Mouse (Mus musculus): ENCODE results near the gene Crb3. TPM values are rescaled to one million over a fixed set of nuclear protein-coding genes. Genes with fewer than 3 reads are reported as not detected.

Gene Crb3
- polyA plus RNA-seq, 1 experiment from 2014 or later = 0.27 TPM

GRCm38 (mm10) chr17:57107064-57107463 is 48.2 kb downstream of the Crb3 start:
- Histone ChIP-seq H3K4me1 (replicated peaks) (peaks cover 16% of the 10 kb centered on the region), H3K27me3 (replicated peaks) (no peaks in the 10 kb centered on the region), H3K9me3 (replicated peaks) (no peaks in the 10 kb centered on the region), H3K4me3 (no peak overlapping the region), H3K9ac (no peak overlapping the region), H3K4me2 (no peak overlapping the region), H3K36me3 (no peaks in the 10 kb centered on the region), H3K27ac (ENCODE audit: poor library complexity, severe bottlenecking) (no peak overlapping the region)
- 79% methylated on average over 5 of the region's 5 CpGs for WGBS
- ATAC-seq (ENCODE audit: insufficient number of reproducible peaks, low FRiP score) = no peak

- Histone ChIP-seq H3K4me2 (no peak overlapping the region), H3K4me1 (replicated peaks) (peaks cover 16% of the 10 kb centered on the region), H3K9me3 (replicated peaks) (no peaks in the 10 kb centered on the region), H3K9ac (no peak overlapping the region), H3K36me3 (no peaks in the 10 kb centered on the region), H3K27me3 (replicated peaks) (no peaks in the 10 kb centered on the region), H3K4me3 (no peak overlapping the region), H3K27ac (ENCODE audit: poor library complexity, severe bottlenecking) (no peak overlapping the region)
- ATAC-seq (ENCODE audit: insufficient number of reproducible peaks, low FRiP score) = no peak
- 67% methylated on average over 7 of the region's 7 CpGs for WGBS
Measured at GRCm38 (mm10) chr17:57108040-57108665, 49.2 kb downstream of the Crb3 start.

GRCm38 (mm10) chr17:57108666-57109171 is 49.8 kb downstream of the Crb3 start:
- no peak overlapping the region for H3K9ac ChIP-seq
- no peak overlapping the region for H3K27ac ChIP-seq (ENCODE audit: poor library complexity, severe bottlenecking)
- H3K4me1 ChIP-seq (replicated peaks) = peaks cover 16% of the 10 kb centered on the region
- 31% methylated on average over 5 of the region's 5 CpGs for WGBS
- H3K9me3 ChIP-seq (replicated peaks) = no peaks in the 10 kb centered on the region
- no peak for ATAC-seq (ENCODE audit: insufficient number of reproducible peaks, low FRiP score)
- H3K36me3 ChIP-seq = no peaks in the 10 kb centered on the region
- H3K4me3 ChIP-seq = no peak overlapping the region
- H3K4me2 ChIP-seq = no peak overlapping the region
- H3K27me3 ChIP-seq (replicated peaks) = no peaks in the 10 kb centered on the region

GRCm38 (mm10) chr17:57110005-57110404 is 51.1 kb downstream of the Crb3 start:
- Histone ChIP-seq H3K36me3 (no peaks in the 10 kb centered on the region), H3K4me1 (replicated peaks) (peaks cover 9% of the 10 kb centered on the region; the same call in 1 of the 2 replicates), H3K4me3 (no peak overlapping the region), H3K4me2 (no peak overlapping the region), H3K9ac (no peak overlapping the region), H3K27me3 (replicated peaks) (no peaks in the 10 kb centered on the region; the same call in 1 of the 2 replicates), H3K9me3 (replicated peaks) (no peaks in the 10 kb centered on the region), H3K27ac (ENCODE audit: poor library complexity, severe bottlenecking) (no peak overlapping the region)
- WGBS = 76% methylated on average over 1 of the region's 1 CpGs
- ATAC-seq (ENCODE audit: insufficient number of reproducible peaks, low FRiP score) = no peak

- no peaks in the 10 kb centered on the region; the same call in 1 of the 2 replicates for H3K27me3 ChIP-seq (replicated peaks)
- no peak overlapping the region for H3K27ac ChIP-seq (ENCODE audit: poor library complexity, severe bottlenecking)
- no peaks in the 10 kb centered on the region for H3K36me3 ChIP-seq
- 80% methylated on average over 10 of the region's 10 CpGs for WGBS
- H3K4me1 ChIP-seq (replicated peaks) = peaks cover 8% of the 10 kb centered on the region; the same call in 1 of the 2 replicates
- ATAC-seq (ENCODE audit: insufficient number of reproducible peaks, low FRiP score) = no peak
- no peak overlapping the region for H3K9ac ChIP-seq
- no peak overlapping the region for H3K4me2 ChIP-seq
- H3K4me3 ChIP-seq = no peak overlapping the region
- H3K9me3 ChIP-seq (replicated peaks) = no peaks in the 10 kb centered on the region
Measured at GRCm38 (mm10) chr17:57112768-57113474, 54.0 kb downstream of the Crb3 start.

Other genes starting within 250 kb of the Crb3 start
- 3.8 and 4.4 TPM in 2 replicates for gene Rfx2, start 228.1 kb upstream of the Crb3 start, polyA plus RNA-seq (2016; fragmentation: Nextera tagmentation; extraction: Ambion mirVana)
- not detected in 2 replicates for gene Acsbg2, start 184.7 kb upstream of the Crb3 start, polyA plus RNA-seq (2016; fragmentation: Nextera tagmentation; extraction: Ambion mirVana)
- gene 1700061G19Rik, start 183.6 kb upstream of the Crb3 start, polyA plus RNA-seq (2016; fragmentation: Nextera tagmentation; extraction: Ambion mirVana) = 0.33 and 0.36 TPM in 2 replicates
- gene Mllt1, start 123.7 kb upstream of the Crb3 start, polyA plus RNA-seq (2016; fragmentation: Nextera tagmentation; extraction: Ambion mirVana) = 45.3 and 50.6 TPM in 2 replicates
- not detected in 2 replicates for gene Acer1, start 77.0 kb upstream of the Crb3 start, polyA plus RNA-seq (2016; fragmentation: Nextera tagmentation; extraction: Ambion mirVana)
- gene Clpp, start 68.8 kb upstream of the Crb3 start, polyA plus RNA-seq (2016; fragmentation: Nextera tagmentation; extraction: Ambion mirVana) = 98.1 and 102 TPM in 2 replicates
- gene Alkbh7, start 61.8 kb upstream of the Crb3 start, polyA plus RNA-seq (2016; fragmentation: Nextera tagmentation; extraction: Ambion mirVana) = 48.5 and 52.8 TPM in 2 replicates
- gene Pspn, start 59.1 kb upstream of the Crb3 start, polyA plus RNA-seq (2016; fragmentation: Nextera tagmentation; extraction: Ambion mirVana) = 0.55 TPM in 1 of 2 replicates, not detected in the other
- gene Gtf2f1, start 47.8 kb upstream of the Crb3 start, polyA plus RNA-seq (2016; fragmentation: Nextera tagmentation; extraction: Ambion mirVana) = 34.3 and 36.4 TPM in 2 replicates
- 0.22 and 0.43 TPM in 2 replicates for gene Gm17949, start 47.6 kb upstream of the Crb3 start, polyA plus RNA-seq (2016; fragmentation: Nextera tagmentation; extraction: Ambion mirVana)
- 52.4 and 58.7 TPM in 2 replicates for gene Khsrp, start 27.6 kb upstream of the Crb3 start, polyA plus RNA-seq (2016; fragmentation: Nextera tagmentation; extraction: Ambion mirVana)
- gene Slc25a41, start 17.5 kb upstream of the Crb3 start, polyA plus RNA-seq (2016; fragmentation: Nextera tagmentation; extraction: Ambion mirVana) = not detected in 2 replicates
- gene Slc25a23, start 758 bp downstream of the Crb3 start, polyA plus RNA-seq (2016; fragmentation: Nextera tagmentation; extraction: Ambion mirVana) = 15.5 and 17.2 TPM in 2 replicates
- gene Dennd1c, start 19.4 kb downstream of the Crb3 start, polyA plus RNA-seq (2016; fragmentation: Nextera tagmentation; extraction: Ambion mirVana) = 0.66 and 1.4 TPM in 2 replicates
- 9.4 and 11.3 TPM in 2 replicates for gene Tubb4a, start 28.7 kb downstream of the Crb3 start, polyA plus RNA-seq (2016; fragmentation: Nextera tagmentation; extraction: Ambion mirVana)
- 5.3 and 7.1 TPM in 2 replicates for gene Tnfsf9, start 46.2 kb downstream of the Crb3 start, polyA plus RNA-seq (2016; fragmentation: Nextera tagmentation; extraction: Ambion mirVana)
- not detected in 2 replicates for gene Cd70, start 90.7 kb downstream of the Crb3 start, polyA plus RNA-seq (2016; fragmentation: Nextera tagmentation; extraction: Ambion mirVana)
- 0.11 and 0.46 TPM in 2 replicates for gene Tnfsf14, start 135.1 kb downstream of the Crb3 start, polyA plus RNA-seq (2016; fragmentation: Nextera tagmentation; extraction: Ambion mirVana)
- 0.87 and 2.6 TPM in 2 replicates for gene C3, start 169.0 kb downstream of the Crb3 start, polyA plus RNA-seq (2016; fragmentation: Nextera tagmentation; extraction: Ambion mirVana)
- gene Gpr108, start 189.3 kb downstream of the Crb3 start, polyA plus RNA-seq (2016; fragmentation: Nextera tagmentation; extraction: Ambion mirVana) = 24.9 and 27.4 TPM in 2 replicates
- 41.6 and 45.4 TPM in 2 replicates for gene Trip10, start 190.3 kb downstream of the Crb3 start, polyA plus RNA-seq (2016; fragmentation: Nextera tagmentation; extraction: Ambion mirVana)
- gene Vav1, start 220.0 kb downstream of the Crb3 start, polyA plus RNA-seq (2016; fragmentation: Nextera tagmentation; extraction: Ambion mirVana) = 1.6 and 1.7 TPM in 2 replicates